Mouse (Mus musculus): Measurements from ENCODE around the gene Tango6. TPM values are rescaled to one million over a fixed set of nuclear protein-coding genes. Genes with fewer than 3 reads are reported as not detected.

The Tango6 gene
- polyA plus RNA-seq (2012; rRNA removed; ENCODE audit: low replicate concordance): 1.4 and 2.3 TPM in 2 replicates

GRCm38 (mm10) chr8:106682971-106683668 is at the start of gene Tango6:
TSS of gene Tango6 (plus strand) at chr8:106683068.

GRCm38 (mm10) chr8:106870051-106870450 is 187.2 kb downstream of the Tango6 start, which contains the start of gene Has3:
TSS of gene Has3 (plus strand) at chr8:106870242.

GRCm38 (mm10) chr8:106893481-106894156 is 210.8 kb downstream of the Tango6 start, which contains the start of gene Utp4:
TSS of gene Utp4 (plus strand) at chr8:106893636.

Other genes with a start within 250 kb of the Tango6 start
- gene 6030452D12Rik, start 182.5 kb upstream of the Tango6 start, polyA plus RNA-seq (2012; rRNA removed; ENCODE audit: low replicate concordance): not detected in 2 replicates
- gene Cdh3, start 172.2 kb upstream of the Tango6 start, polyA plus RNA-seq (2012; rRNA removed; ENCODE audit: low replicate concordance): 0.48 and 0.49 TPM in 2 replicates
- 22.3 and 42.9 TPM in 2 replicates for gene Gm10073, start 109.6 kb upstream of the Tango6 start, polyA plus RNA-seq (2012; rRNA removed; ENCODE audit: low replicate concordance)
- 129 and 137 TPM in 2 replicates for gene Cdh1, start 79.7 kb upstream of the Tango6 start, polyA plus RNA-seq (2012; rRNA removed; ENCODE audit: low replicate concordance)
- 0.14 and 0.36 TPM in 2 replicates for gene Has3, start 187.2 kb downstream of the Tango6 start, polyA plus RNA-seq (2012; rRNA removed; ENCODE audit: low replicate concordance)
- 4.8 and 10.0 TPM in 2 replicates for gene Utp4, start 210.6 kb downstream of the Tango6 start, polyA plus RNA-seq (2012; rRNA removed; ENCODE audit: low replicate concordance)

Measured in duodenum, adult 2 months (tissue).